Mouse (Mus musculus) megakaryocyte-erythroid progenitor cell, adult 5-6 weeks (primary cell): ENCODE results near the gene Vps53. TPM values are rescaled to one million over a fixed set of nuclear protein-coding genes. Genes with fewer than 3 reads are reported as not detected.
"Not testable (repeated sequence)": the region's sequence is repeated elsewhere in the genome, so short reads cannot be mapped to it uniquely, and the experiment has no call there.

Source experiments
- ATAC-seq: replicated peaks from 2 replicates; pipeline ENCODE4 v1.8.0; 2016; ENCODE audit warnings: mild to moderate bottlenecking, inconsistent platforms; ENCODE audit not compliant: severe bottlenecking, poor library complexity, low FRiP score, low TSS enrichment
- total RNA-seq, 2 experiments: library from RNA; stranded (forward) in 1 of 2; stranded (reverse) in 1 of 2; fragments of 200-1000, 215-1000 nt in 1 of 2; fragments of >200 nt in 1 of 2; fragmentation: Nextera tagmentation in 1 of 2; gene quantifications; 2 replicates each; pipeline ENCODE4 v1.2.3; 2014 to 2017

Gene Vps53
- total RNA-seq, 2 experiments from 2014 or later: 33.6 to 44.1 TPM

DNA sequence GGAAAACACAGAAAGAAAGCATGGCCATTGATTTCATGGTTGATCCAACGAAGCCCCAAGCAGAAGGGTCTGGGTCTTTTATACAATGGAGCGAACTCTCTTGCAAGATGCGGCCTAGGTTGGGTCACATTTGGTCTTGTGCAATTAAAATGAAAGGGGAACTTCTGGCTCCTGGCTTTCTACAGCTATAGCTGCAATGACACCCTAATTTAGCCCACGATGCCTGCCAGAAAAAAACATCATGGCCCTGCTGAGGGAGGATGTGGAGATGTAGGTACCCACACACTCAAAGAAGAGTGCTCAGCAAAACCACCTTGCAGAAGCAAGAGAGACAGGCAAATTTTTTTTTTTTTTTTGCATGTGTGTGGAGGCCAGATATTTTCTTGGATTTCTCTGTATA is 145.6 kb downstream of the Vps53 start:
- no peak for ATAC-seq

DNA sequence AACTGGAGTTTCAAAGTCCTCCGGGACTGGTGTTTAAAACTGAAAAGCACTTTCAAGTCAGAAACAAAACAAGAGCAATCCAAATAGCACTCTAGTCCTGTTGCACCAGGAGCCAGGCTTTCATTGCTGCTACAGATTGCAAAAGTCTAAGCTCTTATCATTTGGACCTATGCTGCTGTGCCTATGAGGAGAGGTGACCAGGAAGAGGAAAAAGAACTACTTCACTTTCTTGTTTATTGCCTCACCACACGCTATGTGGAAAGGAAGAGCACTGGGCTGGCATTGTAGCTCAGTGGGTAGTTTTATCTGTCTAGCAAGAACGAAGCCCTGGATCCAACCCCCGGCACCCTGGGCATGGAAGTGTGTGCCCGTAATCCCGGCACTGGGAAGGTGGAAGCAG is 146.1 kb downstream of the Vps53 start:
- no peak for ATAC-seq

DNA sequence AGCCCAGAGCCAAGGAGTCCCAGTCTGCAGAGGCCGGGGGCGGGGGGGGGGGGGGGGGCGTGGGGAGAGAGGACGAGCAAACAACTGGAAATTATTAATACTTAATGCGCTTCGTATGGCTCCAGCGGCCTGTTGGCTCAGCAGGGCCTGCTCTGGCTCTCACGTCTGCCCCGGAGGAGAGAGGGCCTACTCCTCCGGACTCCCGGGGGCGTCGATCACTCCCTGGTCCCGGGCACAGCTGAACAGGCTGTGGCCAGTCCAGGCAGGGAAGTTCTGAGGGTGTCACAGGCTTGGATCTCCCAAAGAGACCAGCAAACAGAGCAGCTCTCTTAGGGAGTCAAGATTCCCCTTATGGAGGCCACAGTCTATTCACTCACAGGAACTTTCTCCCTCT is 151.4 kb downstream of the Vps53 start:
- no peak for ATAC-seq

DNA sequence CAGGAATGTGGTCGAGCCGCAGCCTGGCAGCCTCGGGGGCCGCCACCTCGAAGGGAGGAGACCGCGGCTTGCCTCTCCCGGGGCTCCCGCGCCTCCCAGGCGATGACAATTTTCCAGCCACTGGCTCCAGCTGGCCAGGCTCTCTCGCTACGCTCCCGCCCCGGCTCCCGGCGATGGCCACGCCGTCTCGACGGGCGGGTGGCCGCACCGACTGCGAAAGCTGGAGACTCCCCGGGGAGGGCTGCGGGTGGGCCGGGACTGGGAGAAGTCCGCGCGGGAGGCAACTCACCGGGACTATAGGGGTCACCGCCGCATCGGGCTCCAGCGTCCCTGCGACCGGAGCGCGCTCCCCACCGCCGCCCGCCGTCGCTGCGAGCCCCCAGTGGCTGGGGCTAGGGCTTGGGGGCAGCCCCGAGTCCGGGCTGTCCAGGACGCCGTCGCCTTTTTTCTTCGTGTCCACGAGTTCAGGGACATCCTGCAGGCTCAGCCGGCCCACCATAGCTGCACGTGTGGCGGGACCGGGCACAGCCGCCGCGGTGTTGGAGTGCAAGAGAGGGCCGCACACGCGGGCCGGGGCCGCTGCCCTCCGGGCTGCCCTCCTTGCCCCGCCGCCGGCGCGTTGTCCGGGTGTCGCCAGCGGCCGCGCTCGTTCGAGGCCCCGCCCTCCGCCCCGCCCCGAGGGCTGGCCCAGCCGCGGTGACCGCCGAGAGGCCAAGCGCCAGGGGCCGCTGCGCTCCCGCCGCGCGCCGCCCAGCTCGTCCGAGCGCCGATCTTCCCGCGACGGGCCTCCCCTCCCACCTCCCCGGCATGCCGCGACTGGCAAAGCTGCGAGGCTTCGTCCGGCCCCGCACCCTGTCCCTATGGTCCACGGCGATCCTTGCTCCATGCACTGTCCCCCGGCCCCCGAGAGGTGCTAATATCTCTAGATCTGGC is 152.0 kb downstream of the Vps53 start, which contains the start of gene Rflnb:
TSS of gene Rflnb (minus strand) at position 644 of the 933 bp plus-strand sequence.
- peak; percentile 66 for ATAC-seq

DNA sequence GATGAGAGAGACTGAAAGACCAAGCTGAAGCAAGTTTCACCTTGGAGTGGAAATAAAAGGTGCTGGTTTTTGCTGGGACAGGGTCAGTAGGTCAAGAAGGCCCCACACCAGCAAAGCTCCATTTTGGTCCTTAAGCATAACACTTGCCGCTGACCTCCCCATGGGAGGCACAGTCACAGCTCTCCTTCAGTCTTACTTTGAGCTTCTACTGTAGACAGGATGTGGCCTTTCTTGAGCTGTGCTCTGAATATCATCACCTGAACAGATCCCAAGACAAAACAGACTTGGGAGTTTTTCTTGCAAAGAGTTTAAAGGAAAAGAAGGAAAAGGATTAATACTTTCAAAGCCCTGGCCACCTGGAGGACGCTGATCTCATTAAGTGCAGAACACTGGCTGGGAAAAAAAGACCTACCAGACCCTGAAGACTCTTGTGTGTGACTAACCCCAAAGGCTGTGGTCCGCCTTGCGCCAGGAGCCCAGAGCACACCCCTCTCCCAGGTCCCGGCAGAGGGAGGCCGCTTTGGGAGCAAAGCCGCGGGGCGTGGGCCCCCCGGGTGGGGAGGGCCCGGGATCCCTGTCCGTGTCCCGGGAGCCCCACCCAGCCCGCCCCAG is 152.8 kb downstream of the Vps53 start:
- no peak for ATAC-seq

DNA sequence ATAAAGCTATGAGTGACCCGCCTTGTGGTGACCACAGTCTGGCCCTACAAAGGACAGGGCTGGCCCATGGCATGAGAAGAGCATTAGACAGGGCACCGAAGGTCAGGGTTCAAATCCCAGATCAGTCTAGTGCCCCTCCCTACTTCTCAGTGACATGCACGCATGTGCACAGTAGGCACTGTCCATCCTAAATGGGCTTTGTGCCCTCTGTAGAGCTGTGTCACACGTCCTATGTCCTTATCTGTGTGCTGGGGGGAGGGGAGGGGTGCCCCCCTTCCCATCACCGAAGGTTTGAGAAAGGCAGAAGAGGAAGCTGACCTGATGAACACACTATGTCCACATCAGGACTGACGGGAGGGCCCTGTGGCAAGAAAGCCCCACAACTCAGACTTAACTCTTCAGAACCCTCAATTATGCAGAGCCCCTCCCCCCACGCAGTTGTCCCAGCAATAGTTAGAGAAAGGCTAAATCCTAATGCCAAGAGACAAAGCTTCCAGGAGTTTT is 154.3 kb downstream of the Vps53 start:
- ATAC-seq: no peak

DNA sequence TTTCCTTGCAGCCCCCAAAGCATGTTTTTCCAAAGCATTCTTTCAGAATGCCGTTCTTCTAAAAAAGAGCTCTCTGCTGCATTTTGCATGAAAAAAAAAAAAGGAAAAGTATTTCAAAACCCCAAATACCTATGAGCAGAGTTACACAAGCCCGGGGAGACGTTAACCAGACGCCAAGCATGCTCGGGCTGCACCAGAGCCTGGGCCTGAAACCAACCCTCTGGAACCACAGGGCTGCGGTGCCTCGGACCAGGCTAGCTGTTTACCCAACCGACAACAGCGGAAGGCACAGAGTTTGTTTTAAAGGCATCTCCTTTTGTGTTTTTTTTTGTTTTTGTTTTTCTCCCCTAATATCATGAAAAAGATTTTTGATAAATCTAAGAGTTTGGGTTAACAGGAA is 158.5 kb downstream of the Vps53 start:
- ATAC-seq: no peak

DNA sequence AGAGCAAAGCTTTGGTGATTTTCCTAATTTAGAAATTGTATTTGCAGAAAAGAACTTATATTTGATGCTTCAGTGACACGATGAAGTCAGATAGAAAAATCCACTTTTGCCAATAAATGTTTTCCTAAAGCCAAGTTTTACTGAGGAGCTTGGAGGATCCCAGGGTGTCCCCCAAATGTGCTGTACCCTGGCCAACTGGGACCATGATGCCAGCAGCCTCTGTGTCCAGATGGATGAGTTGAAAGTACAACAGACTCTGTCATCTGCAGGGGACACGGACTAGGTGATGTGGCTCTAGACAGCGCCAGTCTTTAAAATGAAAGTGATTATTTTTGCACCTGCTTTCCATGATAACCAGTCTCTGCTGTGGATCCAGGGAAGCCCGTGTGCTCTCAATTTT is 159.6 kb downstream of the Vps53 start:
- ATAC-seq: no peak

DNA sequence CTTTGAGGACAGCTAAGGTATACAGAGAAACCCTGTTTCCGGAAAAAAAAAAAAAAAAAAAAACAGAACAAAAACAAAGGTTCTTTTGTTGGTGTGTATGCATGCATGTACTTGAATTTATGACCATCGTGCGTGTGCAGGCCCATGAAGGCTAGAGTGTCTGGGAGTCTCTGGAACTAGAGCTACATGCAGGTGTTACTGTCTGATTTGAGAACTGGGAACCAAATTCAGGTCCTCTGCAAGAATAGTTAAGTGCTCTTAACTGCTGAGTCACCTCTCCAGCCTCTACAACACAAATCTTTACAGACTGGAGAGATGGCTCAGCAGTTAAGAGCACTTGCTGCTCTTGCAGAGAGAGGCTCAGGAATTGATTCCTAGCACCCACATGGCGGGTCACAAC is 163.6 kb downstream of the Vps53 start:
- ATAC-seq: no peak

DNA sequence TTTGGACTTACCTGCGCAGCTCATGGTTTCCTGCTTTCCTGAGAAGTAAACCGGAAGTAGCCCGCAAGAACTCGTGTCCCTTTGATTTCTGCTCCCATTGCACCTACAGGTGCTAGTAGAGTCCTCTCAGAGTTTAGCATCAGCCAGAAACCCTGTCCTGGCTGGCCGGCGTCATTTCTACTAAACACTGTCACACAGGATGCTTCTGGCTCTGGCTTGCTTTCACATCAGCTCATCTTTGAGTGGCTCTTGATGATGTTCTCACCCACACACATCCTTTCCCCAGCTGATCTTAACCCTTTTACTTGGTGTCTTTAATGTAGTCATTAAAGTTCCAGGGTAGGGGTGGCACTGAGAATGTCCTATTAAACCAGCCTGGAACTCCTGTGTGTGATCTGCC is 164.2 kb downstream of the Vps53 start:
- no peak for ATAC-seq

DNA sequence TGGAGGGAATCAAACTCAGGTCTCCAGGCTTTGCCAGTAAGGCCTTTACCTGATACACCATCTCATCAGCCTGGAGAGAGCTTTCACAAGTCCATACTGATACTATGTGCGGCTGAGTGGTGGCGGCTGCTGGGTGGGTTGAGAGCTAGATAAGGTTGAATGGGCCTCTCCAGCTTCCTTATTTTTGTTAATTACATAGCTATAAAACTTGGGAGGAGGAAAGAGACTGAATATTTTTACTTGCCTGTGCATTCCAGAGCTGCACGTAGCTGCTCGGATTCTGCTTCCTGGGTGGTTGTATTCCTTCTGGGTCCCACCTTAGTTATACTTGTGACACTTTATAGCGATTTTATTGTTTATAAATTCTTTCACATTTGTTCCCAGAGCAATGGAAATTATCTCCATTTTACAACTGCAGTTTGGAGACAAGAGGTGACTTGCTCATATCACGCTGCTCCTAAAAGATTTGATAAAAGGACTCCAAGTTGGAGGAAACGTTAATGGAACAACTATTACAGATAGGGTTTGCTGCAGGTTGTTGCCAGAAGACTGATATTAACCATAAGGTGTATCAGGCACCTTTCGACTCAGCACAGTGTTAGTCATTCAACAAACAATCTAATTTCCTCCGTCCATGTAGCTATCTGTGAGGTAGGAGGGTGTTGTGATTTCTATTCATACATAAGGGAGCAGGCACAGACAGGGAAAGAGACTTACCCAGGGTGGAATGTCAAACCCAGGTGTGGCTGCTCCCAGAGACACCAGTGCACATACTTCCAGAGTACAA is 168.4 kb downstream of the Vps53 start:
- no peak for ATAC-seq

DNA sequence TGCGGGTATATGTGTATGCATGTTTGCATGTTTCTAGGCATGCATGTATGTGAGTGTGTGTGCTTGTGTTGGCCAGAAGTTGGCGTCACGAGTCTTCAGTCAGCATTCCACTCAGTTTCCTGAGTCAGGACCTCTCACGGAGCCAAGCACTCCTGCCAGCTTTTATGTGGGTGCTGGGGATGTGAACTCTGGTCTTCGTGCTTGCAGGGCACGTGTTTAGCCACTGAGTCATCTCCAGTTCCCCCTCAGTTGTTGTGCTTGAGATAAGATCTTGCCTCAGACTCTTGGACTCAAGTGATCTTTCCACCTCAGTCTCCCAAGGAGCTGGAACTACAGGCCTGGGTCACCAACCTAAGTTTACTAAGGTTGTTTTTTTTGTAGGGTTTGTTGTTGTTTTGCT is 170.3 kb downstream of the Vps53 start:
- no peak for ATAC-seq

DNA sequence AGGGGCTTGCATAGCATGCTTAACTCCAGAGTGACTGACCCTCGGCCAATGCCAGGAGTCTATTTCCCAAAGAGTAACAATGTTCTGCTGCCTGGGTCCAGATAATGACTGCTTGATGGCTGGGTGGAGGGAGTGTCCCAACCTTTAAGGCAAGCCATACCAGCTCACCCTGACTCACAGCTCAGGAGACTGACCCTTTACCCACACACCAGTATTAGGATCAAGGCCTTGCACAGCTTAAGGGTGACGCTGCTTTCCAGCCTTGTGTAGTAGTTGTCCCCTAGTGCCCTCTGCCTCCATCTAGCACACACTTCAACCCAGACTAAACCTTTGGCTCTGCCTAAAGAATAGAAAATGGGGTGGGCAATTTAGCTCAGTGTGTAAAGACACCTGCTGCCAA is 171.3 kb downstream of the Vps53 start:
- no peak for ATAC-seq

DNA sequence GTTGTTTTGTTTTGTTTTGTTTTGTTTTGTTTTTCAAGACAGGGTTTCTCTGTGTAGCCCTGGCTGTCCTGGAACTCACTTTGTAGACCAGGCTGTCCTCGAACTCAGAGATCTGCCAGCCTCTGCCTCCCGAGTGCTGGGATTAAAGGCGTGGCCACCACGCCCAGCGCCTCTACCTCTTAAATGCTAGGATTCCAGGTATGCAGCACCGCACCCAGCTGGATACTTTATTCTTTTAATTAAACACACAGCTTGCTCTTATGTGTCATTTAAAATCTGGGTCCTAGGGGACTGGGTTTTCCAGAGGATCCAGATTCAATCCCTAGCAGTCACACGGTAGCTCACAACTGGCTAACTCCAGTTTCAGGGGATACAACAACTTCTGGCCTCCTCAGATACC is 175.2 kb downstream of the Vps53 start:
- ATAC-seq: not testable (repeated sequence)

DNA sequence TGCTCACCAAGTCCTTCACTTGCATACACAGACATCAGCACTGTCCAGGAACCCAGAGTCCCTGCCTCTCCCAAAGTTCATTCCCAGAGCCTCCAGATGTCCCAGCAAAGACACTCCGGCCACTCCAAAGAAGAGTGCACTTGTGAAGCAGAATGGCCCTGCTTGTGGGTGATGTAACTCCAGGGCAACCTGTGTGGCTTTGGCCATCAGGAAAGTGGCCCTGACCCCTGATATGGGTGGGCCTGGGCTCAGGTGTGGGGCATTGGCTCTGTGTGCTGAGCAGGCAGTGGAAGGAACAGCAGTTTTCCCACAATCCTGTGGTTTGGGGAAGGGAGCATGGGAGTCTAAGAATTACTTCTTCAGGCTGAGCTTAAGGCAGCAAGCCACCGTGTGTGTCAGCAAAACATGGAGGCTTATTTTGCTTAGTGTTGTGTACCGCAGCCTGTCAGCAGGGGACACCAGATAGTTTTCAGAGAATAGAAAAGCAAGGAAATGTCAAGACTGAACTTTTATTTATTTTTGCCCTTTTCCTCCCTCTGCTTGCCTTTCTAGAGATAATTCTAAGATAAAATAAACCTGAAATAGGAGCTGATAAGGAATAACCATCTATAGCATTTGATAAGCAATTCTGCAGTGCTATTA is 178.1 kb downstream of the Vps53 start:
- ATAC-seq: no peak

DNA sequence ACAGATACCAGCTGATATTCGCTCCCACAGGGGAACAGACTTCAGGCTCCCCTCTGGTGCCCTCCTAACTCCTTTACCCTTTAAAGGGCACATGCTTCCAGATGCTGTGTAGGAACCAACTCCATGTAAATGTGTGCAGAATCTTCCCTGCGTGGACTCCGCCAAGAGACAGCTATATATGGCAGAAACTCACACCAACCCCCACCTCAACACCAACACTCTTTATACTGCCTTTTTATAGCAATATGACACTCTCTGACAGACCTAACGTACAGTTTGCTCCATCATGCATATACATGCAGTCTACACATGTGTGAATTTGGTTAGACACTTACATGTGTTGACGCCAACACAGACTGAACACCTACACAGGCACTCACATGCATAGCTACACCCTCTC is 178.7 kb downstream of the Vps53 start:
- no peak for ATAC-seq

DNA sequence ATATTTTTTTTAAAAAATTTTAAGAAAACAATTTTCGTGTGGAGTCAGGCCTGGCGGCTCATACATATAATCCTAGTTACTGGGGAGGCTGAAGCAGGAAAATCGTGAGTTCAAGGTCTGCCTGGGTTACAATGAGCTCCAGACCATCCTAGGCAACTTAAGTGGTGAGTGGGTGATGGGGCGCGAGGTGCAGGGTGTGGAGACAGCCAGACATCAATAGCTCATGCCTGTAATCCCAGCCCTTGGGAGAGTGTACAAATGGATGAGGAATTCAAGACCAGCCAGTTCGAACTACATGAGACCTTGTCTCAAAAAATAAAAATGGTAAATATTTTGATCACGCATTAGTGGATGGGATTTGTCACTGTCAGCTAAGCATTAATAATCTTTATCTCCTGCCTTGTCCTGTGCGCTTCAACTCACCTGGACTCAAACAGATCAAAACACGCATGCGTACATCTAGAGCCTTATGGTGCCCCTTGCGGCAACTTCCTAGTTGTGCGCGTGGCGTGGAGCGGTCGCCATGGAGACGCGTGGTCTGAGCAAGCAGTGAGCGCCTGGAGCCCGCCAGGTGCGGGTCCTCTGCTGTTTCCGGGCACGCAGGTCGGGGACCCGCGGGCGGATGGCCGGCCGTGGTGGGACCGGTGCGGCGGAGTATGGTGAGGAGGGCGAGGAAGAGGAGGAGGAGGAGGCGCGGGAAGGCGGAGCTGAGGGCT is 179.8 kb downstream of the Vps53 start, which contains the start of gene 1700016K19Rik:
TSS of gene 1700016K19Rik (plus strand) at position 473 of the 716 bp plus-strand sequence.
- peak; percentile 90 for ATAC-seq
